Mouse (Mus musculus): Measurements from ENCODE around the gene Tmtc2.

DNA sequence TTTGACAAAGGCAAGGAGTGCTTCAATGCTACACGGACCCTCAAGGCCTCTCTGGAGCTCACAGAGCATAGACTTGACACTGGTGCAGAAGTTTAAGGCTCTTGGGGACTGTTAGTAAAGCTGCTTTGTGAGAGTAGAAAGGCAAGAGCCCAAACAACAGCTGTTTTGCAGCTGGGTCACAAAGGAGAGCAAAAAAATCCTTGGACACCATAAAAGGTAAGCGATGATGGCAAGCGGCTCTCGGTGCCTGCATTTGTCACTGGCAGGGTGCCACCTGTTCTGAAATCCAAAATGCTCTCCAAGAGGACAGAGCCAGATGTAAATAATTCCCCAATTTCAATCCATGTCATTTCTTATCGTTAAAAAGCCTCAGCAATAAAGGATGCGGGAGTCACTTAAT is 290.1 kb downstream of the Tmtc2 start:
- no peak for TF ChIP-seq ZC3H11A (IDR thresholded peaks at IDR 0.05; ENCODE audit: low read depth, low read length)
- no peak for TF ChIP-seq JUN (IDR thresholded peaks at IDR 0.05; ENCODE audit: insufficient read depth, low read depth, low read length)
- no peak for TF ChIP-seq MAFK (IDR thresholded peaks at IDR 0.05; ENCODE audit: insufficient replicate concordance, low read length)
- TF ChIP-seq POLR2A (IDR thresholded peaks at IDR 0.05; ENCODE audit: low read depth, low read length), result no peak
- no peak for TF ChIP-seq ELF1 (IDR thresholded peaks at IDR 0.05; ENCODE audit: low read depth, low read length)
- no peak for TF ChIP-seq CTCF (conservative IDR thresholded peaks at IDR 0.05 in 1 of 2, IDR thresholded peaks at IDR 0.05 in 1 of 2; ENCODE audit: low read depth in 2 of 2, low read length in 2 of 2)
- no peak for TF ChIP-seq MAZ (IDR thresholded peaks at IDR 0.05; ENCODE audit: low read depth, low read length)
- TF ChIP-seq HCFC1 (IDR thresholded peaks at IDR 0.05; ENCODE audit: low read depth, low read length), result no peak
- TF ChIP-seq USF1 (IDR thresholded peaks at IDR 0.05; ENCODE audit: low read depth, low read length), result no peak
- TF ChIP-seq CHD2 (IDR thresholded peaks at IDR 0.05; ENCODE audit: low read length), result no peak
- TF ChIP-seq UBTF (IDR thresholded peaks at IDR 0.05; ENCODE audit: low read depth, low read length), result no peak
- TF ChIP-seq NRF1 (IDR thresholded peaks at IDR 0.05; ENCODE audit: low read depth, low read length), result no peak

Measured in CH12.LX (cell line).